Mouse (Mus musculus) cerebellum, adult 9-11 months (tissue): ENCODE measurements around the gene Zscan2.
"Not testable (repeated sequence)": the region's sequence is repeated elsewhere in the genome, so short reads cannot be mapped to it uniquely, and the experiment has no call there.

Experiments used
- DNase-seq: peaks from one replicate; pipeline ENCODE4 v3.0.0; 2022

The Zscan2 gene

DNA sequence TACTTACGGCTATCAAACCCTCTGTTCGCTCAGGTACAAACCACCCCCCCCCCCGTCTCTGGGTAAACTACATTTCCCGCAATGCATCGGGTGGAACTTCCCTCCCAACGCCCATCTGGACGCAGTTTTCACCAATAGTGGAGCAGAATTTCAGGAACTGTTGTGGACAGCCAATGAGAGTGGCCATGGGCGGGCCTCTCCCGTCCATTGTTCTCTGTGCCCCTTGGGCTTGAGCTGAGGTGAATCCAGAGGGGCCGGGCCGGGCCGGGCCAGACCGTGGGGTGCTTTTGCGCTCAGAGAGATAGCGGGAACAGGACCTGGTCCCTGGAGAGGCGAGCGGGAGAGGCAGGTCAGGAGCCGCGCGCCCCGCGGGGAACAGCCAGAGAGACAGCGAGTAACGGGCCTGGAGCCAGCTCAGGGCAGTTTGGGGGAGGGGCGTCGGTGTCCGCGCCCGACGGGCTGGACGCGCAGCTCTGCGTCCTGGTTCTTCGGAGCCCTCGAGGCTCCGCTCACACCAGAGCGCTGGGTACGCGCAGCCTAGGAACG, at the start of gene Zscan2:
Gene Zscan2, plus strand, starts transcription at position 192 of the 546 bp plus-strand sequence.
- DNase-seq = peak; percentile 94

DNA sequence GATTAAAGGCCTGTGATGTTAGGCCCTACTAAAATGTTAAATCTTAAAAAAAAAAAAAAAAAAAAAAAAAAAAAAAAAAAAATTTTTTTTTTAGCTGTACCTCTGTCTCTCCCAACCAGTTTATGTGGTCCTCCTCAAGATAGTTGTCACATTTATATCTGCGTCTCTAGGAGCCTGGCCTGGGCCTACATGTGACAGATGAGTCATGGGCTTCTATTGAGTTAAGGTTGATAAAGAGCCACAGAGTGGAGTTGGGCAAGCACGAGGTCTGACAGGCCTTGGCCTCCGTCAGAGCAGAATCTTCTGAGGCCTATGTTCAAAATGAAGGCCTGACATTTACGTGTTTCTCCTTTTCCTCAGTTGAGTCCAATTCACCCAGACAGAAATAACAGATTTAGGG, 47.3 kb upstream of the Zscan2 start:
- no peak for DNase-seq

DNA sequence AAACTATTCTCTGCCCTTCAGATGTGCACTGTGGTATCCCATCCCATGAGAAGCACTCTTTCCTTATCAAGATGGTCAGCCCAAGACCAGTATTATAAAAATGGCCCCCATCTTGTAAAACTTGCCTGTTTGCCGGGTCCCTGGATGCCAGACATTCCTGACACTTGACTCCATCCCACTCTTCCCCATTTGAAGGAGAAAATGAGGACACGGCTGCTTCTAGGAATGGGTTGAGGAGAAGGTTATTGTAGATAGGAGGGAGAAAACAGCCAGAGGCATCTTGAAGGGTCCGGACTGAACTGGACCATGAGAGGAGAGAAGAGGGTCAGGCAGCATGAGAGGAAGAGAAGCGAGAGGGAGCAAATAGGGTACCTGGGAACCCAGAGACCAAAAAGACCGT, 44.1 kb upstream of the Zscan2 start:
- DNase-seq = no peak

DNA sequence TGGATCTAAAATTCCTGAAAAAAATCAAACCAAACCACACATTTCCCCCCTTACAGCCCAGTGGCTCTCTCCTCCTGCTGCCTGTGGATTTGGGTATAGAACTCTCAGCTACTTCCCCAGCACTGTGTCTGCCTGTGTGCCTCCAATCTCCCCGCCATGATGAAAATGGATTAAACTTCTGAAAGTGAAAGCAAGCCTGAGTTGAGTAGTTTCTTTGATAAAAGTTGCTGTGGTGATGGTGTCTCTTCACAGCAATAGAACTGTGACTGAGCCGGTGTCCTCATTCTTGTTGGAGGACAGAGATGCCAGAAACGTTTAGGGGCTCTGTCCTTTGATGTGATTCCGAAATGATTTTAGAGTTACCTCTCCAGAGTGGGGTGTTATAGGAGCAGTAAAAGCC, 39.9 kb upstream of the Zscan2 start:
- DNase-seq = no peak

GRCm38 (mm10) chr7:80823267-80823666, 37.5 kb upstream of the Zscan2 start:
- no peak for DNase-seq

- DNase-seq = no peak
Measured at GRCm38 (mm10) chr7:80823875-80824682, 36.6 kb upstream of the Zscan2 start.

DNA sequence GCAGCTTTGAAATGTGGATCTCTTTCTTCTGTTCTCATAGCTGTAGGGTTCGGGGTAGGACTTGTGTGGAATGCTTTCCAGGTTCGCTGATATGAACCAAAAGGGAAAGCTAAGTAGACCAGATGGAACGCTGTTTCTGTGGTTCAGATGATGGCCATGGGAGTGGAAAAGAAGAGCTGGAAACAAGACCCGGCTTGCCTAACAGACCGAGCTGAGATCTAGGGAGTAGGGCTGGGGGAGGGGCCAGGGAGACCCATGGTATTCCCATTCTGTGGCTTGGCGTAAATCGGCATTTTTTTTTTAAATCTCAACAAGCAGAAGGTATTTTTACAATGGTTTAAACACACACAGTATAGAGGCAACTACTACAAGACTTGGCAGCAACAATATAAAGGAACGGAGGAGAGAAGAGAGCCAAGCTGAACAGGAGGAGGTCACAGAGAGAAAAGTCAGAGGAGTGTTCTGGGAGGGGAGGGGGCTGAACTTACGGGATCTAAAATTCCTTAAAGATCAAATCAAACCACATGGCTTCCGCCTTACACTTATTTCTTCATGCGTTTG, 34.8 kb upstream of the Zscan2 start, which contains the start of gene Iqgap1:
Gene Iqgap1, minus strand, starts transcription at position 132 of the 561 bp plus-strand sequence.
- DNase-seq = no peak

- no peak for DNase-seq
Measured at GRCm38 (mm10) chr7:80828146-80828860, 32.4 kb upstream of the Zscan2 start.

GRCm38 (mm10) chr7:80830193-80830803, 30.4 kb upstream of the Zscan2 start:
- no peak for DNase-seq

- no peak for DNase-seq
Measured at GRCm38 (mm10) chr7:80832191-80832590, 28.5 kb upstream of the Zscan2 start.

DNA sequence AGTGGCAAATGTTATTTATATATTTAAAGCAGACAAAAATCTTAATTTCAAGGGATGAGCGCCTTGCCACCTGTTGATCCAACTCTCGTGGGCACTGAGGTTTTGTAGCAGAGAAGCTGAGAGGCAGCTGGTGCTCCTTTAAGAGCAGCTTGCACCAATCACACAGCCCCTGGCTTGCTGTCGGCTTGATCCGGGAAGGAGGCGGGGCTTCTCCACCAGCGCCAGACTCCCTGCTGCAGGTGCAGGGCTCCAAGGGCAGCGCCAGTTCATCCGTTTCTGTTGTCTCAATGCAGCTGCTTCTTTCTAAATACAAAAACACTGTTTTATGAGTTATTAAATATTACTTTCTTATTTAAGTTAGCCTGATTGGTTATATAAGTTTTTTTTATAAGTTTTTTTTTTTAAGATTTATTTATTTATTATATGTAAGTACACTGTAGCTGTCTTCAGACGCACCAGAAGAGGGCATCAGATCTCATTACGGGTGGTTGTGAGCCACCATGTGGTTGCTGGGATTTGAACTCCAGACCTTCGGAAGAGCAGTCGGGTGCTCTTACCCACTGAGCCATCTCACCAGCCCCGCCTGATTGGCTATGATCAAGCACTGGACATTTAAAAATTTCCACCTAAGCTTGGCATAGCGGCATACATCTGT, 27.6 kb upstream of the Zscan2 start:
- not testable (repeated sequence) for DNase-seq

DNA sequence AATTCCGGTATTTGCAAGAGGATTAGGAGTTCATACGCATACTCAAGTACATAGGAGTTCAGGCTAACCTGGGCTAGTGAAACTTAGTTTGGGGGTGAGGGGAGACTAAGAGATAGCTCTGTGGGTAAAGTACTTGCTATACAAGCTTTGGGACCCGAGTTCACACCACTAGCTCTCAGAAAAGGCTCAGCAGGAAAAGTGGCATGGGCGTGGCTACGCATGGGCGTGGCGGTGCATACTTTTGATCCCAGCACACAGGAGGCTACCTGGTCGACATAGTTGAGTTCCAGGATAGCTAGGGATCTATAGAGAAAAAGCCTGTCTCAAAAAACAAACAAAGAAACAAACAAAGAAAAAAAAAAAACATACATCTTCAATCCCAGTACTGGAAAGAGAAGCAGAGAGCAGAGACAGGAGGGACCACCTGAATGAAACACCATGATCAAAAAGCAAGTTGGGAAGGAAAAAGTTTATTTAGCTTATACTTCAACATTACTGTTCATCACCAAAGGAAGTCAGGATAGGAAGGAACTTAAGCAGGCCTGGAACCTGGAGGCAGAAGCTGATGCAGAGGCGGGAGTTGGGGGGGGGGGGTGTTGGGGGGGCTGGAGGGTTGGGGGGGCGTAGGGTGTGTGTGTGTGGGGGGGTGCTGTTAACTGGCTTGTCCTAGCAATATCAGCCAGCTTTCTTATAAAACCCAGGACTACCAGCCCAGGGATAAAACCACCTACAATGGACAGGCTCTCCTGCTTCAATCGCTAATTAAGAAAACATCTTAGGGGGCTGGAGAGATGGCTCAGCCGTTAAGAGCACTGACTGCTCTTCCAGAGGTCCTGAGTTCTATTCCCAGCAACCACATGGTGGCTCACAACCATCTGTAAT, 26.8 kb upstream of the Zscan2 start:
- DNase-seq = no peak

- DNase-seq = no peak
Measured at GRCm38 (mm10) chr7:80835984-80836652, 24.6 kb upstream of the Zscan2 start.

GRCm38 (mm10) chr7:80837736-80838135, 23.0 kb upstream of the Zscan2 start:
- DNase-seq = no peak

GRCm38 (mm10) chr7:80838247-80838646, 22.5 kb upstream of the Zscan2 start:
- no peak for DNase-seq

DNA sequence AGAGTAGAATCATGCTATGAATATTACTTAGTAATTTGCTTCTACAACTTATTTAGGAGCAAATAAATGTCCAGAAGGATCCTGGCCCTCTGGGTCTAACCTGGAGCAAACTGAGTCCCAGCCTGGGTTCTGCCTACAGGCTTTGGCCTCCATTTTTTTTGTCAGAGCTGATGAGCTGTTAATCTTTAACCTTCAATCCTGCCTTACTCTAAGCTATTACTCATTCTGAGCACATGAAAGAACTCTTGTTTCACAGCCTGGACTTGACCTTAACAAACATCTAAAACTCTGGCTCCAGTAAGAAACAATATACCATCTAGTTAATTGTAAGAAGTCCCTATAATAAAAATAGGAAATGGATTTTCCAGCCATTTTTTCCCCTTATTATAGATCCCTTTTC, 21.0 kb upstream of the Zscan2 start:
- no peak for DNase-seq

- DNase-seq = no peak
Measured at GRCm38 (mm10) chr7:80840241-80840640, 20.5 kb upstream of the Zscan2 start.

DNA sequence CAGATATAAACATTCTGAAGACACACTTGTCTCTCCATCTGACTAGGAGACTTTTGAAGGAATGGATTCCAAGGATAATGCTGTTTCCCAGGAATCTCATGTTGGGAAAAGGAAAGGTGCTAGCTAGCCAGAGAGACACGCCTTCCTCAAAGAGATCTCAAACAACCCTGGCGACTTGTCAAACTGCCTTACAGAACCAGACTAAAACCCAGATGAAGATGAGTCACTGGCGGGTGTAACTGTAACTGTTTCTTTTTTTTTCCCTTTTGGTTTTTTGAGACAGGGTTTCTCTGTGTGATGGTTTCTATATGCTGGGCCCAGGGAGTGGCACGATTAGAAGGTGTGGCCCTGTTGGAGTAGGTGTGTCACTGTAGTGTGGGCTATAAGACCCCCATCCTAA, 19.8 kb upstream of the Zscan2 start:
- DNase-seq = no peak

DNA sequence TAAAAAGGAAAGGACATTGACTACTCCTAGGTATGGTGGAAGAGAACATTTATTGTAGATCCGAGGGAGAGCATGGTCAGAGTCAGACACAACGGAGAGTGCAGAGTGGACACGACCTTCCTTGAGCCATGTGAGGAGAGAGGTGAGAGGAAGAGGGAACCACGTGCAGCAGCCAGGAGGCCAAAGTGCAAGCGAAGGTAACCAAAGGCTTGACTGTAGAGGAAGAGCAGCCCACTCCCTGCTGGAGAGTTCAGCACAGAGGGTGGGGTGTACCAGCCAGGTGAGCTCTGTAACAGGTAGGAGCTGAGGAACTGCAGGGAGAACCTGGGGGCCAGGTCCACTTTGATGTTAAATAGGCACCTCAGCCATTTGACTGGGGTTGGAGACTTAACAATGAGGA, 18.6 kb upstream of the Zscan2 start:
- no peak for DNase-seq

GRCm38 (mm10) chr7:80843176-80843575, 17.5 kb upstream of the Zscan2 start:
- no peak for DNase-seq
